ENCODE assay signal across 13 mouse cellular contexts in genomic region chr2:33200368-33201068, GRCm38 (mm10). TPM values are rescaled to one million over a fixed set of nuclear protein-coding genes. Genes with fewer than 3 reads are reported as not detected.
DNase-seq lines count a peak whose midpoint lies in the region; ATAC-seq and TF ChIP-seq lines count a peak whose summit lies in the region.
"Had no signal": no experiment of that assay in that cellular context is flagged by ENCODE, and none has a peak within 500 bp of the region (broad histone marks: within the 10 kb centered on the region; RNA-seq: fewer than 3 reads in every experiment).

No protein-coding gene starts in this region.

- peak overlapping the region; percentile 46; the same call in 1 of the 2 replicates for H3K9ac ChIP-seq in heart, embryonic 11.5 days (ENCODE audit: low read depth, low read length)
- peak overlapping the region; percentile 13; the same call in 1 of the 2 replicates for H3K9ac ChIP-seq in kidney, embryonic 14.5 days (ENCODE audit: low read depth, low read length)
- H3K9ac ChIP-seq: limb, embryonic 15.5 days had no signal

- ATAC-seq in heart, embryonic 11.5 days (replicated peaks; ENCODE audit: insufficient number of reproducible peaks, low FRiP score, low TSS enrichment) = no peak
- ATAC-seq in kidney, embryonic 14.5 days (ENCODE audit: low FRiP score, low TSS enrichment) = no peak
- ATAC-seq: intestine, postnatal 0 days had no signal

- H3K27ac ChIP-seq in heart, embryonic 11.5 days (ENCODE audit: low read depth, low read length) = 0 out of 2 replicates have a peak overlapping the region, but pooled peaks have one; percentile 15
- no peak overlapping the region for H3K27ac ChIP-seq in kidney, embryonic 14.5 days (ENCODE audit: low read depth, low read length)
- H3K27ac ChIP-seq in layer of hippocampus, adult 2 months = no peak overlapping the region
- H3K27ac ChIP-seq: left cerebral cortex, adult 2 months; limb, embryonic 15.5 days had no signal

- H3K4me1 ChIP-seq in heart, embryonic 11.5 days (ENCODE audit: control insufficient read depth, insufficient read depth, low read length) = peaks cover 57% of the 10 kb centered on the region
- H3K4me1 ChIP-seq in kidney, embryonic 14.5 days (ENCODE audit: control insufficient read depth, insufficient read depth, low read length) = 0 out of 2 replicates have a peak, but pooled peaks cover 3% of the 10 kb centered on the region

- H3K9me3 ChIP-seq in heart, embryonic 11.5 days (replicated peaks; ENCODE audit: control insufficient read depth, low read length) = no peaks in the 10 kb centered on the region
- no peaks in the 10 kb centered on the region for H3K9me3 ChIP-seq in kidney, embryonic 14.5 days (ENCODE audit: control insufficient read depth, low read length)
- H3K9me3 ChIP-seq: limb, embryonic 15.5 days; megakaryocyte, embryonic 14.5 days had no signal

- TF ChIP-seq CTCF in layer of hippocampus, adult 2 months (conservative IDR thresholded peaks at IDR 0.05) = no peak

- H3K4me2 ChIP-seq in heart, embryonic 11.5 days = peak overlapping the region; percentile 31
- no peak overlapping the region for H3K4me2 ChIP-seq in kidney, embryonic 14.5 days (replicated peaks; ENCODE audit: low read depth, low read length)
- H3K4me2 ChIP-seq: limb, embryonic 15.5 days had no signal

- H3K36me3 ChIP-seq in heart, embryonic 11.5 days (ENCODE audit: control insufficient read depth, insufficient read depth, low read length) = no peaks in the 10 kb centered on the region
- H3K36me3 ChIP-seq in kidney, embryonic 14.5 days (ENCODE audit: control insufficient read depth, insufficient read depth, low read length) = no peaks in the 10 kb centered on the region
- H3K36me3 ChIP-seq: limb, embryonic 15.5 days had no signal

- WGBS in heart, embryonic 11.5 days (ENCODE audit: insufficient replicate concordance) = 45% methylated on average over 14 of the region's 14 CpGs
- WGBS in kidney, embryonic 14.5 days = 63% methylated on average over 14 of the region's 14 CpGs

- H3K4me3 ChIP-seq in heart, embryonic 11.5 days (ENCODE audit: low read depth, low read length) = no peak overlapping the region
- H3K4me3 ChIP-seq in kidney, embryonic 14.5 days (ENCODE audit: low read length) = no peak overlapping the region
- H3K4me3 ChIP-seq in layer of hippocampus, adult 2 months = no peak overlapping the region
- H3K4me3 ChIP-seq: left cerebral cortex, adult 2 months; limb, embryonic 15.5 days; megakaryocyte, embryonic 14.5 days had no signal

- H3K27me3 ChIP-seq in heart, embryonic 11.5 days (ENCODE audit: control insufficient read depth, insufficient read depth, low read length) = no peaks in the 10 kb centered on the region
- no peaks in the 10 kb centered on the region for H3K27me3 ChIP-seq in kidney, embryonic 14.5 days (ENCODE audit: control insufficient read depth, insufficient read depth, low read length)
- H3K27me3 ChIP-seq: CH12.LX; limb, embryonic 15.5 days had no signal

- no peak for DNase-seq in heart, adult 18-20 months
- peak; percentile 65 for DNase-seq in testis, postnatal 10 days (ENCODE audit: low spot score)
- DNase-seq in testis, postnatal 14 days (ENCODE audit: low spot score) = no peak
- no peak for DNase-seq in spleen, postnatal 36 days (ENCODE audit: low spot score in 2 of 2)
- no peak for DNase-seq in layer of hippocampus, adult 2 months (ENCODE audit: low spot score in 2 of 2)
- DNase-seq: thymus, adult 2 months had no signal

RNA-seq across cellular contexts. Expression of gene Angptl2, which starts 15.4 kb away (rescaled TPM):
- 34.3 and 47.8 TPM in 2 replicates for polyA plus RNA-seq in heart, embryonic 11.5 days (2014; fragmentation: Nextera tagmentation; extraction: Ambion mirVana)
- total RNA-seq in heart, adult 18-20 months (2021) = 10 to 100 TPM; 38.7 to 43.8 TPM
- 21.1 and 27.0 TPM in 2 replicates for polyA plus RNA-seq in kidney, embryonic 14.5 days (2014; fragmentation: Nextera tagmentation; extraction: Ambion mirVana)
- 1 to 10 TPM in 1 of 2 experiments, under 1 TPM in 1; 0.81 to 2.2 TPM for total RNA-seq in layer of hippocampus, adult 2 months (2021)

Comparison
In these comparisons a context has a peak if more than half of its experiments do, and no peak if none do; other contexts are left out.
1. RNA of gene Angptl2, which starts 15.4 kb away (total RNA-seq): 38.7 to 43.8 TPM in heart, adult 18-20 months; 0.81 to 2.2 TPM in layer of hippocampus, adult 2 months; every median in the first group is over 10 times any median in the second.